In genomic region chr5:103756231-103756714, GRCm38 (mm10) we compare ENCODE assay signal across 9 mouse cellular contexts.
DNase-seq lines count a peak whose midpoint lies in the region; ATAC-seq and TF ChIP-seq lines count a peak whose summit lies in the region.
"Had no signal": no experiment of that assay in that cellular context is flagged by ENCODE, and none has a peak within 500 bp of the region (broad histone marks: within the 10 kb centered on the region; RNA-seq: fewer than 3 reads in every experiment).

No protein-coding gene starts in this region.

- H3K9ac ChIP-seq in kidney, embryonic 15.5 days: no peak overlapping the region
- H3K9ac ChIP-seq in liver, postnatal 0 days (replicated peaks): peak overlapping the region; percentile 92

- 0 out of 2 replicates have a peak, but pooled peaks cover 3% of the 10 kb centered on the region for H3K27me3 ChIP-seq in kidney, embryonic 15.5 days
- no peaks in the 10 kb centered on the region for H3K27me3 ChIP-seq in liver, postnatal 0 days (ENCODE audit: insufficient read depth, low read length)

- WGBS in kidney, embryonic 15.5 days: 67% methylated on average over 6 of the region's 6 CpGs
- WGBS in liver, postnatal 0 days (ENCODE audit: insufficient replicate concordance): 24% methylated on average over 6 of the region's 6 CpGs

- no peak for ATAC-seq in kidney, embryonic 15.5 days (replicated peaks; ENCODE audit: low FRiP score)
- ATAC-seq in liver, postnatal 0 days: no peak

- 0 out of 2 replicates have a peak overlapping the region, but pooled peaks have one; percentile 20 for H3K4me2 ChIP-seq in kidney, embryonic 15.5 days
- peak overlapping the region; percentile 74 for H3K4me2 ChIP-seq in liver, postnatal 0 days (ENCODE audit: low read depth, low read length)

- no peaks in the 10 kb centered on the region for H3K9me3 ChIP-seq in kidney, embryonic 15.5 days (replicated peaks)
- no peaks in the 10 kb centered on the region for H3K9me3 ChIP-seq in liver, postnatal 0 days (ENCODE audit: low read length)

- peaks cover 55% of the 10 kb centered on the region for H3K4me1 ChIP-seq in kidney, embryonic 15.5 days
- peaks cover 48% of the 10 kb centered on the region for H3K4me1 ChIP-seq in liver, postnatal 0 days (ENCODE audit: insufficient read depth)

- no peak overlapping the region for H3K4me3 ChIP-seq in kidney, embryonic 15.5 days (replicated peaks)
- H3K4me3 ChIP-seq in liver, postnatal 0 days (ENCODE audit: low read depth, low read length): peak overlapping the region; percentile 87

- DNase-seq in kidney, postnatal 36 days: no peak
- peak; percentile 68 for DNase-seq in R1 (ENCODE audit: low read depth, low spot score)
- DNase-seq in liver, postnatal 0 days: no peak
- DNase-seq in thymus, postnatal 14 days: peak; percentile 80
- DNase-seq in urinary bladder, adult 18-20 months (ENCODE audit: low spot score in 2 of 2): no peak
- DNase-seq in right cerebral cortex, adult 18-20 months: no peak
- DNase-seq: adrenal gland, postnatal 14 days had no signal

- no peak for TF ChIP-seq CTCF in liver, postnatal 0 days (IDR thresholded peaks at IDR 0.05; ENCODE audit: low read depth)

- no peak overlapping the region for H3K27ac ChIP-seq in kidney, embryonic 15.5 days
- H3K27ac ChIP-seq in liver, postnatal 0 days (ENCODE audit: low read depth): peak overlapping the region; percentile 7
- H3K27ac ChIP-seq: embryonic facial prominence, embryonic 10.5 days had no signal

- TF ChIP-seq EP300 in liver, postnatal 0 days (IDR thresholded peaks at IDR 0.05; ENCODE audit: low read depth): no peak

- no peaks in the 10 kb centered on the region for H3K36me3 ChIP-seq in kidney, embryonic 15.5 days
- no peaks in the 10 kb centered on the region; the same call in 1 of the 2 replicates for H3K36me3 ChIP-seq in liver, postnatal 0 days (replicated peaks; ENCODE audit: insufficient read depth, low read length)
- H3K36me3 ChIP-seq: embryonic facial prominence, embryonic 10.5 days had no signal

Comparison
In these comparisons a context has a peak if more than half of its experiments do, and no peak if none do; other contexts are left out.
1. DNase-seq: peak in R1 (single experiment) and thymus, postnatal 14 days (single experiment); none in kidney, postnatal 36 days (0 of 2), liver, postnatal 0 days (single experiment), urinary bladder, adult 18-20 months (0 of 2) and right cerebral cortex, adult 18-20 months (single experiment).